Mouse (Mus musculus): ENCODE data around the gene Traf3ip1.

DNA sequence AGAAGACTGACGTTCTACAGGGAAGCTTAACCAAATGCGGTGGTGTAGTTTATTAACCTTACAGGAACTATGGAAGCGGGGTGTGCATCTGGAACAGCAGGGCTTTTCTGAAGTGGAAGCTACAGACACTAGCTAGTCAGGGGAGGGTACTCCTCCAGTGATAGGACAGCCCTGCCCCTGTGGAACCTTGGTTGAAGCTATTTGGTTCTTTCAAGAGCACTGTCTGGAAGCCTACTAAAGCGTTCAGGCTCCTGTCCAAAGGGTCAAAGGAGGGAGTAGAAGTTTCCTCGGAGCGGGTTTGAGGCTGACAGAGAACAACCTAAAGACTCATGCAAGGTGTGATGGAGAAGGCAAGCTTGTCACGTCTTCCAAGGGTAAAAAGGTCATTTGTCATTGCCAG lies 34.4 kb upstream of the Traf3ip1 start:
- TF ChIP-seq CTCF (IDR thresholded peaks at IDR 0.05; ENCODE audit: low read depth) (no peak), EP300 (IDR thresholded peaks at IDR 0.05; ENCODE audit: low read depth) (no peak)
